Mouse (Mus musculus): ENCODE results near the gene Lax1.
"Not testable (repeated sequence)": the region's sequence is repeated elsewhere in the genome, so short reads cannot be mapped to it uniquely, and the experiment has no call there.

Lax1 gene

DNA sequence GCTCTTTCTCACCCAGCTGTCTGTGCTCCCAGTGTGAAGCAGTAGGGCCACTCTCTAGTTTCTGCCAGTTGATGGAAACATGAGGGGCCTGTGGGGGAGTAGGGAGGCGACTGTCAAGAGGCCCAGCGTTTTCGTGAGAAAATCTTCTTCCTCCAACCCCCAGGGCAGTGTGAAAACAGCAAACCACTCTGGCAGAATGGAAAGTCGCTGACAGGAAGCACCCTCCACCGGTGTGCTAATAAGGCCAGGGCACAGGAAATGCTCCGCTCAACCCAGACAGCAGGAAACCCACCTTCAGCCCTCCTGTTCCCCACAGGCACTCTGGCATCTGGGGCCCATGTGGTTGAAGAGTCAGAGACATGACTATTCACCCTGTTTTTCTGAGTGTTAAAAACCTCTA, at the start of gene Lax1:
Gene Lax1, minus strand, starts transcription at position 212 of the 400 bp plus-strand sequence.
- ATAC-seq (ENCODE audit: insufficient number of reproducible peaks, low FRiP score, low TSS enrichment): no peak

DNA sequence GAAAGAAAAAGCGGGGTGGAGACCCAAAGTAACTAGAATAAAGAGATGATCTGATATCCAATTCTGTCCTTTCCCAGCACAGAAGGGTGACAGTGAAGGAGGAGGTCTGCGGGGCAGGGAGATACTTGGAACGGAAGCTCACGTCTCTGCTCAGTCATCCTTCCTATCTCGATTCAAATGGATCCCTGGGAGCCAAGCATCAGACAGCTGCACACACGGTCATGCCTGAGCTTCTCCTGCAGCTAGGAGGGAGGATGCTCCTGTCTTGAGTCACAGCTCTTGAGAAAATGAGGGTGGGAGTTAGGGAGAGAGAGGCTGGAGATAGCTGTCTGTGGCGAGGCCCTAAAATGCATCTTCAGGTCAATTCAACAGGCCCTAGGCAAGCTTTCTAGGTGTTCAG, 46.8 kb upstream of the Lax1 start:
- ATAC-seq (ENCODE audit: insufficient number of reproducible peaks, low FRiP score, low TSS enrichment): no peak

- ATAC-seq (ENCODE audit: insufficient number of reproducible peaks, low FRiP score, low TSS enrichment): peak; percentile 74; the same call in 1 of the 2 replicates
Measured at GRCm38 (mm10) chr1:133735995-133736652, 46.2 kb upstream of the Lax1 start.

DNA sequence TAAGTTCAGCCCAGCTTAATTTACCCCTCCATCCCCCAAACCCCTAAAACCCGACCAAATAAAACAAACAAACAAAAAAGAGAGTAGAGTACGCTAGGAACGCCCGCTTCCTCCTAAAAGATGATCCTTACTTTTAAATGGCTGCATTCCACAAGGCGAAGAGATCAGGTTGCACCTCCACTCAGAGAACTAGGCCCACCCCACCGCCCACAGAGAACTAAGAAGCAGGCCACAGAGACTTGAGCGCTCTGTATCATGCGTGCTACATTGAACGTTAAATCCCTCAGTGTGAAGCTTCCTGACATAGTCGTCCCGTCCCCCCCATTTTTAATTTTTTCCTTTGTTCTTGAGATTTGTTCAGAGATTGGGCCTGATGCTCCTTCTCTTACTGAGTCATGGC, 42.9 kb upstream of the Lax1 start:
- ATAC-seq (ENCODE audit: insufficient number of reproducible peaks, low FRiP score, low TSS enrichment): no peak

- ATAC-seq (ENCODE audit: insufficient number of reproducible peaks, low FRiP score, low TSS enrichment): no peak
Measured at GRCm38 (mm10) chr1:133728339-133728738, 38.4 kb upstream of the Lax1 start.

GRCm38 (mm10) chr1:133720342-133720741, 30.4 kb upstream of the Lax1 start:
- ATAC-seq (ENCODE audit: insufficient number of reproducible peaks, low FRiP score, low TSS enrichment): no peak

DNA sequence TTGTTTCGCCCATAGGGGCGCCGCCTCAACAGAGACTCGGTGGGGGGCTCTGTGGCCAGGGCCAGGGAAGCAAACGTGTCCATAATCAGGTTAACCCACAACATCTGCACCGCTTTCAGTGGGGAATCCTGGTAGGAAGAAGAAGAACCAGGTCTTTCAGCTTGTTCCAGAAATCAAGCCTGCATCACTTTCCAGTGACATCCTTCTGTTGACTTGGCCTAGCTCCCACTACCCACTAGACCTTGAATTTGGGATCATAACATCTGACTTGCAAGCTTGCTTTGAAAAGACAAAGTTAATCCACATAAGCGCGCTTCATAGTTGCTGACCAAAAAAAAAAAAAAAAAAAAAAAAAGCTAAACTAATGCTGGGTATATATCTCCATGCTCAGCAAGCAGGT, 28.9 kb upstream of the Lax1 start:
- no peak for ATAC-seq (ENCODE audit: insufficient number of reproducible peaks, low FRiP score, low TSS enrichment)

DNA sequence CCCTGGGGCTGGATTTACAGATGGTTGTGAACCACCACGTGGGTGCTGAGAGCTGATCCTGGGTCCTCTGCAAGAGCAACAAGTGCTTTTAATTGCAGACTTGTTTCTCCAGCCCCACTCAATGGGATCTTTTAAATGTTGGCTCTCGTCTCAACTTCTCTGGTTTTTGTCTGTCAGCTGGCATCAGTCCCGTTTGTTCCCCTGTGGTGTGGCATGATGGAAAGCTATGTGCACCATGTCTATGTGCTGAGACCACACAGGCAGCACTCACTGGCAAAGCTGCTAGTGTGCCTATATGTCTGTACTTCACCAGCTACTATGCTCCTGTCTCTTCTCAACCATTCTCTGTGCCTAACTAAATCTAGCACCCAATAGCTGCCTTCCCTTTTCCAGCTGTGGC, 28.4 kb upstream of the Lax1 start:
- ATAC-seq (ENCODE audit: insufficient number of reproducible peaks, low FRiP score, low TSS enrichment): no peak

DNA sequence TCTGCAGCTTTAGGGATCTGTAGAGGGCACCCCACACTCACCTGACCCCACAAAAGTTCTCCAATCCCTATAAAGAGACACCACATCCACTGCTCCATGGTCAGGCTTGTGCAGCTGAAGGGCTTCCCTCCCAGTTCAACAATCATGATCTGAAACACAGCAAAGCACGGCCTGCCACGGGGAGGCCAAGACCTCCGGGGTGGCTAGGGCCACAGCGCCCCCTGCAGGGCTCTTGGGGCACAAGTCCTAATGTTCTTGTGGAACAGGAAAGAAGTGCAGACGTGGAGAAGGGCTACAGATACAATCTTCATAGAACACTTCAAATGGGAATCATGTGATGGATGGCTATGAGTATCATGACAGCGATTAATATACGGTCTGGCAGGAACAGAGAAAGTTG, 26.6 kb upstream of the Lax1 start:
- no peak for ATAC-seq (ENCODE audit: insufficient number of reproducible peaks, low FRiP score, low TSS enrichment)

GRCm38 (mm10) chr1:133715191-133715590, 25.3 kb upstream of the Lax1 start:
- ATAC-seq (ENCODE audit: insufficient number of reproducible peaks, low FRiP score, low TSS enrichment): no peak

DNA sequence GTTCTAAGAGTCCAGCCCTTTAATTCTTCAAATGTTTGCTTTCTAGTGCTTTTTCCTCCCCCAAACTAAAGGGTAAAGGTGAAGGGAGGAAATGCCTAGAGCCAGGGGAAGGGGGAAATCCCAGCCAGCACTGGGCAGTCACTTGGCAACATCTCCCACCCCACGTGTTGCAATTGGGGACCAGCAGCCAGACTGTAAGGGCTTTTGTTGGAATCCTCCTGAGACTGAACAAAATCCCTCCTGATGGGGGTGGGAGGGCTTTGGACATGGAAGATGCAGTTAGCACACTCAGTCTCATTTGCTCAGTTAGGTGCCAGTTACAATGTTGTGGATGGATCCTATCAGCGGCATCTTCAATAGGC, 23.1 kb upstream of the Lax1 start:
- no peak for ATAC-seq (ENCODE audit: insufficient number of reproducible peaks, low FRiP score, low TSS enrichment)

DNA sequence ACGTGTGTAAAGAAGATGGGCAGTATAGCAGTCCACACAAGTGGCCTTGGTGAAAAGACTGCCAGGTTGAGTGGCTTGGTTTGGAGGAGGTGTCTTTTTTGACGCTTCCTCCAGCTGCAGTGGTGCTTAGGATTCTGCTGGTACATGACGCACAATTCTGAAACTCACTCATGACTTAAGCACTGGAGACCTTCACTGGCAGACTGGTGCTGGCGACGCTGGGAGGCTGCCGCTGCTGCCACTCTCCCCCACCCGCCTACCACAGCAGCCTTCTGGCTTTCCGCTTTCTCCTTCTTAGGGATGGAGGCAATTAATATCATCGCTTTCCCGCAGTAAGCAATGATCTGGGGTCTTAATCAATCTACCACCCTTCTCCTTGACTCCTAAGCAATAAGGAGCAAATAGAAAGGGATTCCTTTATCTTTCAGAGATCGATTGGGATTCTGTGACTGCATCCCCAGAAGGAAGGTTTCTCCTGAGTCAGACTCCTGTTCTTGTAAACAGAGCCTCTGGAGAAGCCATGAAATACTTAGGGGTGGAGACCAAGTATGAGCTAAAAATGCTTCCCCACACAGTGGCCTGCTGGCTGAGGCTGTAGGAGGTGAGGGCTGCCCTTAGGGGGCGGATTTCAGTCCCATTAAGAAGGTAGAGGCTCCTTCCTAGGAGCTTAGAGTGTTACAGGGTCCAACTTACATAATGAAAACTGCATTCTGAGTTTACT, 22.5 kb upstream of the Lax1 start:
- ATAC-seq (ENCODE audit: insufficient number of reproducible peaks, low FRiP score, low TSS enrichment): no peak

DNA sequence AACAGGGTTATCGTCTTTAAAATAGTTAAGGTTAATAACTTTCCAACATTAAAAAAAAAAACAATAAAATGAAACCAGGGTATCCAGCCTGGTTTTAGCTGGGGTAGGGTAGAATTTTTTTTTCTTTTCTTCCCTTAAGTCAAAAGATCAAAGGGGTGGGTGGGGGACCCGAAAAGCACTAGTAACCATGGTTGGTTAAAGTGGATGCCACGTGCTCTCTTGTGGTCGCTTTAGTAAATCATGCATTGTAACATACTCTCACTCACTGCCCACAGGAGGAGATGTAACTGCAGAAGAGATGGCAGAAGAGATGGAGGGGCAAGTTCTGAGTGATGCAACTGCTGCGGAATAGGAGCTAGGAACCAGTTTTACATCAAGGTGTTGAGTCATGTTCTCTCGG, 21.5 kb upstream of the Lax1 start:
- ATAC-seq (ENCODE audit: insufficient number of reproducible peaks, low FRiP score, low TSS enrichment): no peak

- no peak for ATAC-seq (ENCODE audit: insufficient number of reproducible peaks, low FRiP score, low TSS enrichment)
Measured at GRCm38 (mm10) chr1:133710895-133711294, 21.0 kb upstream of the Lax1 start.

DNA sequence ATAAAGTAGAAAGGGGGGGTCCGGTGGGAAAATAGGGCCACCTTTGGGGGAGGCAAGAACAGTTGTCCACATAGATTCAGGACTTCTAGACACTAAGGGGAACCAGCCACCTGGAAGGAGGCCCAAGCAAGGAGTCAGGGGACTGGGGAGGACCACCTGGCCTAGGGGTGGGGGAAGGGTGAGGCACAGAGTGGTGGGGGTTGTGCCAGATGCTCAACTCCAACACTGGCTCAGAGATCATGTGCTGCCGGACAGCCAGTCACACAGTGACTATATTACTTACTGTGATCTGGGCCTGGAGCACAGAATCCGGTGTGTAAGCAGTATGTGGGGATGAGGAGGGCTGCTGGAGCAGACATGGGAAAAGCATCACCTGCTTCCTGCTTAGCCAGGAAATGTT, 19.4 kb upstream of the Lax1 start:
- no peak for ATAC-seq (ENCODE audit: insufficient number of reproducible peaks, low FRiP score, low TSS enrichment)

- not testable (repeated sequence) for ATAC-seq (ENCODE audit: insufficient number of reproducible peaks, low FRiP score, low TSS enrichment)
Measured at GRCm38 (mm10) chr1:133701824-133702223, 11.9 kb upstream of the Lax1 start.

DNA sequence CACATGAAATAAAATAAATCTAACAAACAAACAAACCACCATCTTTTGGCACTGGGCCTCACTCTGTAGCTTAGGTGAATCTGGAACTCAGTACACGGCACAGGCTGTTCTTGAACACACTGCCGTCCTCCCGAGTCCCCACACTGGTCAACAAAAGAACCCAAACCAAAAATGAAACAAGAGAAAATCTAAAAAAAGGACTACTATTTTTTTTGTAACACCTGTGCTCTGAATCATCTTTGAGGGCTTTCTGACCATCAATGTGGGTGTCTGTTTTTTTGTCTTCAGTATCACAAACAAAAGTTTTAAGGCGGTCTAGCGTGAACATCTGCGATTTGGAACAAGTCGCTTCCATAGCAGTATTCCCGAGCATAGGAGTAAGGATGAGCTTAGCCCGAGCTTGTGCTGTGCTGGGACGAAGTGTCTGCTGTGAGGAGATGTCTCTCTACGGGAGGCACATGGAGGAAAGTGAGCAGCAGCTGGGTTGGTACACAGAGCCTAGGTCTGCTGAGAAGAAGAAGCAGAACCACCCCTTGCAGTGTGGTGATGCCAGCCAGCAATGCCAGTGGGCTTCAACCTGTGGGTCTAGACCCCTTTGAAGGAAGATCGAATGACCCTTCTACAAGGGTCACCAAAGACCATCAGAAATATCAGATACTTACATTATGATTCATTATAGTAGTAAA, 8.2 kb upstream of the Lax1 start:
- ATAC-seq (ENCODE audit: insufficient number of reproducible peaks, low FRiP score, low TSS enrichment): no peak

DNA sequence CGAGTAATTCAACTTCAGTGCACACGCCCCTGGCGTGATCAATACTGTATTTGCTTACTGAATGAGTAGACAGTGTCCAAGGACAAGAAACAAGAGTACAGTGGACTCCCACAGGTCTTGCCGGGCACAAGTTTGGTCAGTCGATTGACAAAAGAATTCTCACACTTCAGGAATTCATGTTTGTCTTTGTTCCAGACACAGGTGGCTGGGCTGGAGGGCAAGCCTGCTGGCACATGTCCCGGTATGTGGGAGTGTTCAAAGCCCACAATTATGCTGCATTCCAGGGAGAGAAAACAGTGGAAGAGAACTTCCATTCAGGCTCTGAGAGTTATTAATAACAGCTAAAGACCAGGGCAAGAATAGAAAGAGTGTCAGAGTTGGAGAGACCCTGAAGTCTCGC, 6.0 kb upstream of the Lax1 start:
- ATAC-seq (ENCODE audit: insufficient number of reproducible peaks, low FRiP score, low TSS enrichment): no peak

DNA sequence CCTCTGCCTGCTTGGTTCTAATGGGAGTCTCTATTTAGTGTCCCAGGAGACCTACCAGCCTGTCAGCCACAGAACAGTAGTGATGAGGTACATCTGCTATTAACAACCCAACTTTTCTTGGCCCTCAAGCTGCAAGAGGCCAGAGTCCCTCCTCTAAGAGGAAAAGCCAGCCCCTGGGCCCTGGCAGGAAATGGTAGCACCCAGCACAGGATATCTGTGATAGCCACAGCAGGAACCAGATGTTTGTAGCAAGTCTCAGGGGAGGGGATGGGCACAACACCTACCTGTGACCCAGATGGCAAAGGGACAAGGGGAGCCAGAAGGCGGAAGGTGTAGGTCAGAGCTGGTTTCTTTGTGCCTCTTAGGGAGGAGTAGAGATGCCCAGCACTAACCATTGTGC, 5.0 kb upstream of the Lax1 start:
- ATAC-seq (ENCODE audit: insufficient number of reproducible peaks, low FRiP score, low TSS enrichment): no peak

- no peak for ATAC-seq (ENCODE audit: insufficient number of reproducible peaks, low FRiP score, low TSS enrichment)
Measured at GRCm38 (mm10) chr1:133694301-133694700, 4.4 kb upstream of the Lax1 start.

DNA sequence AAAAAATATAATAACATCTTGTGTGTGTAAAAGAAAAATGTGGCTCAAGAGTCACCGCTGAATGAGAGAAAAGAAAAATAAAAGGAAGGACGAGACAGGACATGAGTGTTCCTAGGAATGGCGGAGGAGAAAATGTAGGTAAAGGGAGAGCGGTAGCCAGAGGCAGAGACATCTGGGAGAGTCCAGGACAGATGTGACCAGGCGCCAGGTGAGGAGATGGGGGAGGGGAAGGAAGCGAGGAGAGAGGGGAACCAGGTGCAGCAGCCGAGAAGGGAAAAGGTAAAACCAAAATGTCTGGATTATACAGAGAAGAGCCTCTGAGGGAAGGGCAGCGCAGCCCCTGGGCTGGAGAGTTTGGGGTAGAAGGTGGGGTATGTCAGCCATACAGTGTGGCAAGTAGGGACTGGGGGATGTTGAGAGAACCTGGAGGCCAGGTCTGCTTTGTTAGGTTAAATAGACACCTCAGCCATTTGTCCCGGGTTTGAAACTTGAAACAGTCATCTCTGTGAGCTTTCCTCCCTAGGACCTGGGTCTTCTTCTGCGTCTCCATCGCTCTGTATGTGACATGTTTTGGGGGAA, 3.7 kb upstream of the Lax1 start:
- no peak for ATAC-seq (ENCODE audit: insufficient number of reproducible peaks, low FRiP score, low TSS enrichment)

Data from cerebellum, adult (tissue).